Mouse (Mus musculus) gonadal fat pad, adult 2 months (tissue): ENCODE data around the gene Hist1h4c. TPM values are rescaled to one million over a fixed set of nuclear protein-coding genes. Genes with fewer than 3 reads are reported as not detected.
"Not testable (repeated sequence)": the region's sequence is repeated elsewhere in the genome, so short reads cannot be mapped to it uniquely, and the experiment has no call there.

ENCODE experiments used
- DNase-seq: peaks from one replicate; pipeline ENCODE4 v3.0.0-alpha.2; 2012; ENCODE audit warnings: low read depth
- polyA plus RNA-seq: library from polyadenylated mRNA; depleted of rRNA; stranded (reverse); fragments of >200 nt; gene quantifications from 2 replicates; pipeline ENCODE4 v1.2.3, GENCODE M21; 2012

The Hist1h4c gene
- polyA plus RNA-seq, 1 experiment = 6.4 TPM

- no peak for DNase-seq
Observed at GRCm38 (mm10) chr13:23695514-23695913, 2.7 kb downstream of the Hist1h4c start, which contains the start of gene Hist1h1t. Gene Hist1h1t (plus strand): TSS chr13:23695814.

DNA sequence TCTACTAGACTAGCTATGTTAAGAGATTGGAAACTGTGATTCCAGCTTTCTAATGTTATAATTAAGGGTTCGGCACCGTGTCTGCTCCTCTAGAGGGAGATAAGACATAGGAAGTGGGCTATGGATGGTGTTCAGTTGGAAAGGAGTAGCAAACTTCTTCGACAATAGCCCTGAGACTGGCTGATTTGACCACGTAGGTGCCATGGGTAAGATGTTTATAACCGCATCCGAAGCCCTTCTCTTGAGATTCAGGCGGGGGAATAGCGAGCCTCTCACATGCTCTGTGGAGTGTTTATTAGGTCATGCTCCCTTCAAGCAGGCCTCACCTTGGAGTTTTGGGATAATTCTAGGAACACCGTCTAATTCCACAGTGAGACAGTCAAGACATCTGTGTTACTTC lies 3.3 kb downstream of the Hist1h4c start:
- DNase-seq = no peak

DNA sequence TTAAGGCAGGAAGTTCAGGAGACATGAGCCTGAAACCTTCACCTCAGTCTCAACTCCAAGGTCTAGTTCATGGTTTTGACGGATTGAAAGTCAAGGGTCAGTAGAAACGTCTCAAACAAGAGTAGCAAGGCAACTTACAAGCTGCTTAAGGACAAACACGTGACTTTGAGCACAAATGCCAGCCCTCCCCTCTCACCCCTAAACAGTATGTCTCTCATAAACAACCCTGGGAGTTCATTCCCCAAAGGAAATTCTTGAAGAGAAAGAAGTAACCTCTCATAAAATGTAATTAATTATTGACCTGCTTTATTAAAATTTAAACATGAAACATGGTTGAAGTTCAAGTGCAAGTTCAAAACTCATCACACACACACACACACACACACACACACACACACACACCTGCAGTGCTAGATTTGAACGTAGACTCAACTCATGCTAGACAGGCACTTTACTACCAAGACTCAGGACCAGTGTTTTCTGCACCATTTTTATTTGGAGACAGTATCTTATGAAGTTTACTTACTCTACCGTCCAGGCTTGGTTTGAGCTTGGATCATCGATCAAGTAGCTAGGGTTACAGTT lies 4.3 kb downstream of the Hist1h4c start:
- no peak for DNase-seq

GRCm38 (mm10) chr13:23689459-23689858 lies 8.8 kb downstream of the Hist1h4c start:
- DNase-seq = no peak

DNA sequence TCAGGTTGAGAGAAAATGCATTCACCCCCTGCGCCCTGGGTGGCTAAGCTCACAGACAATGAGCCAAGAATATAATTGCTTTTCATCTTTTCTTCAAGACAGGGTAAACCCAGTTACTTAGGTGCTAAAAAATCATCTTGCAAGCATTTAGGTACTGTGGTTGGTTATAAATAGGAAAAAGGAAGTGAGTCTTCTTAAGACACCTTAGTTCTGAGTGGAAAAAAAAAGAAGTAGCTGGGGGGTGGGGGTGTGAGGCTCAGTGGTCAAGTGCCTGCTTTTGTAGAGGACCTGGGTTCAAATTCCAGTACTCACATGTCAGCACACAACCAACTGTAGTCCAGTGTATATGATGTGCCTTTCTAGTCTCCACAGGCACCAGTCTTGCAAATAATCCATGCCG lies 9.3 kb downstream of the Hist1h4c start:
- no peak for DNase-seq

- no peak for DNase-seq
Observed at GRCm38 (mm10) chr13:23687907-23688306, 10.3 kb downstream of the Hist1h4c start.

DNA sequence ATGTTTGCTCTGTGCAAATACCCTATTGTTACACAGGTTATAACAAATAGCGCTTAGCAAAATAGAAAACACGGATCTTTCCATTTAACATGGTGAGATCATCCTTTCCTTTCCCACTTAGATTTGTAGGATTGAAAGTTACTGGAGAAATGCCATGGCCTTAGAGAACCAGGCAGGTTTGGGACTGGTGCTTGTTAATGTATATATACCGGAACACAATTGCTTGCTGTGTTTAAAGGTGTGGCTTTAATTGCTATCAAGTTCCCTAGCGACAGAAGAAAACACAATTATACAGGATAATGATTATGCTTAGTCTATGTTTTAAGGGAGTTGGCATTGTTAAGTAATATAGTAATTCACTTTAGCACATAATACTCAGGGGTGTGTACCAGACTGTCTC lies 11.1 kb downstream of the Hist1h4c start:
- no peak for DNase-seq

DNA sequence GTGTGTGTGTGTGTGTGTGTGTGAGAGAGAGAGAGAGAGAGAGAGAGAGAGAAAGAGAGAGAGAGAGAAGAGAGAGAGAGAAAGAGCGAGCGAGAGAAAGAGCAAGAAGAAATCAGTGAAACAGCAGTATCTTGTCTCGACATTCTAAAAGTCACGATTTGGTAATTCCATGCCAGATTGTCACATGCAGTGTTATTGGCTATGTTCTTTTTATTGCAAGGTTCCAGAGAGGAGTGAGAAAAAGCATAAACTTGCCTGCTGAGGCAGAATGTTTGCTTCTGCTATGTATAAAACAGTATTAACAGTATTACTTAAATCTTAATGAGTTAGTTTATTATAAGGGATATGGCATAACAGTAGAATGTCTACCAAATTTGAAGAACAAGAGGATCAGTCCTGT lies 12.3 kb downstream of the Hist1h4c start:
- no peak for DNase-seq

GRCm38 (mm10) chr13:23685121-23685861 lies 13.0 kb downstream of the Hist1h4c start:
- DNase-seq = no peak

GRCm38 (mm10) chr13:23684295-23684945 lies 13.8 kb downstream of the Hist1h4c start:
- not testable (repeated sequence) for DNase-seq

GRCm38 (mm10) chr13:23683755-23684281 lies 14.4 kb downstream of the Hist1h4c start, which contains the start of the genes Hist1h2ac and Hist1h2bc:
Gene Hist1h2ac (minus strand): TSS chr13:23683948.
Gene Hist1h2bc (plus strand): TSS chr13:23684199.
- DNase-seq = peak; percentile 95

GRCm38 (mm10) chr13:23682947-23683754 lies 15.1 kb downstream of the Hist1h4c start:
- DNase-seq = not testable (repeated sequence)

DNA sequence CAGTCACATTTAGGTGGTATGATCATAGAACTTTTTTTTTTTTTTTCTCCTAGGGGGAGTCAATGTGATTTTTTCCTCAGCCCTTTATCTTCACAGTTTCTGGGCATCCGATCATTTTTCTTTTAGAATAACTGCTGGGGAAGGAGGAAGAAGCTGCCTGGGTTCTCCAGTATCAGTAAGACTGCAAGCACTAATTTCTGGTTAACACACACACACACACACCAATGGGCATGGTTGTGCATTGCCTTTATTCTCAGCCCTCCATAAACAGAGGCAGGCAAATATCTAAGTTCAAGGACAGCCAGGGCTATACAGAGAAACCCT lies 15.7 kb downstream of the Hist1h4c start:
- DNase-seq = no peak

- no peak for DNase-seq
Observed at GRCm38 (mm10) chr13:23681990-23682582, 16.2 kb downstream of the Hist1h4c start.

DNA sequence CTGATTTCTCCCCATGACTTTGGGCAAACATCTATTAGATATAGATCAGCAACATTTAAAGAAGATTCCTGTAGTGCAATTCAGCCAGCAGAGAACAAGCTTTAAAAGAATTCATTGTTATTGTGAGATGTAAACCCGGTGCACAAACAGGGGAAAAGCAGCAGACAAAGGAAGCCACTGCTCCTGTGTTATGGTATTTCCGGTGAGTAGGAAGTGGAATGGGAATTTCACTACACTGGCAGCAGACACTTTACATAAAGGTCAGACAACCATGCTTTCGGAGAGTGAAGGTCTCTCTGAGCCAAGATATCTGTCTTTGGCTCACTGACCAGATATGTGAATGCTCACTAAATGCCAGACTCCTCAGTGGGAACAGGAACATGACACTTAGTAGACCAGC lies 35.7 kb downstream of the Hist1h4c start:
- no peak for DNase-seq

GRCm38 (mm10) chr13:23659636-23660366 lies 38.5 kb downstream of the Hist1h4c start:
- no peak for DNase-seq
